Mouse (Mus musculus) ES-E14 (cell line): ENCODE data around the gene Pla2r1. TPM values are rescaled to one million over a fixed set of nuclear protein-coding genes. Genes with fewer than 3 reads are reported as not detected.

Experiments used
- DNase-seq: peaks from one replicate; pipeline ENCODE4 v3.0.0-alpha.2; 2013; ENCODE audit warnings: low read depth, low spot score
- H3K27ac ChIP-seq: 2 replicates; pipeline ENCODE4 v1.5.1; 2012; ENCODE audit warnings: low read depth, mild to moderate bottlenecking, low read length, moderate library complexity, mixed read lengths; ENCODE audit not compliant: poor library complexity, insufficient read depth, severe bottlenecking
- H3K36me3 ChIP-seq: 2 replicates; pipeline ENCODE4 v1.6.1; 2012; ENCODE audit warnings: mild to moderate bottlenecking, low read length, moderate library complexity, mixed read lengths; ENCODE audit not compliant: control insufficient read depth, poor library complexity, insufficient read depth, severe bottlenecking
- H3K4me1 ChIP-seq, 2 experiments: fragments of 150-350 bp in 1 of 2; sonication (generic) in 1 of 2; 2 replicates each; pipeline ENCODE4 v1.6.1; 2012; ENCODE audit warnings: low read length in 2 of 2, mild to moderate bottlenecking in 1 of 2, mixed read lengths in 1 of 2; ENCODE audit not compliant: control insufficient read depth in 2 of 2, insufficient read depth in 2 of 2, poor library complexity in 1 of 2
- H3K4me3 ChIP-seq, 2 experiments: fragments of 150-350 bp in 1 of 2; sonication (generic) in 1 of 2; 2 replicates each; pipeline ENCODE4 v1.5.1; 2012; ENCODE audit warnings: low read length in 2 of 2, low read depth in 1 of 2, mild to moderate bottlenecking in 1 of 2, mixed read lengths in 1 of 2; ENCODE audit not compliant: insufficient read depth in 1 of 2, poor library complexity in 1 of 2, severe bottlenecking in 1 of 2
- H3K9ac ChIP-seq: 2 replicates; pipeline ENCODE4 v1.6.1; 2012; ENCODE audit warnings: low read depth, mild to moderate bottlenecking, low read length, mixed read lengths; ENCODE audit not compliant: poor library complexity, insufficient read depth, severe bottlenecking
- H3K9me3 ChIP-seq: fragments of 150-350 bp; sonication (generic); 2 replicates; pipeline ENCODE4 v1.6.1; 2012; ENCODE audit warnings: low read depth, mild to moderate bottlenecking, low read length; ENCODE audit not compliant: control insufficient read depth, insufficient read depth
- CHD2 ChIP-seq: IDR thresholded peaks from 2 replicates; pipeline ENCODE4 v1.6.1; 2014; ENCODE audit warnings: mild to moderate bottlenecking, low read depth, low read length, inconsistent platforms
- HCFC1 ChIP-seq: IDR thresholded peaks from 2 replicates; pipeline ENCODE4 v1.6.1; 2012; ENCODE audit warnings: low read length, inconsistent platforms, borderline replicate concordance; ENCODE audit not compliant: insufficient read depth
- MAFK ChIP-seq: IDR thresholded peaks from 2 replicates; pipeline ENCODE4 v1.6.1; 2014; ENCODE audit warnings: mild to moderate bottlenecking, low read depth, low read length, inconsistent platforms; ENCODE audit not compliant: insufficient read depth
- ZC3H11A ChIP-seq: IDR thresholded peaks from 2 replicates; pipeline ENCODE4 v1.6.1; 2012; ENCODE audit warnings: low read depth, mild to moderate bottlenecking, inconsistent platforms, low read length, borderline replicate concordance
- ZNF384 ChIP-seq: IDR thresholded peaks from 2 replicates; pipeline ENCODE4 v1.6.1; 2012; ENCODE audit warnings: low read depth, low read length, inconsistent platforms
- in situ Hi-C, 2 experiments: fragments of 600-800 bp; cut with MboI; formaldehyde crosslinking; loops; one replicate each; pipeline ENCODE4 v1.15.1; 2025; ENCODE audit warnings: low sequenced_read_pairs in 2 of 2, inconsistent platforms in 1 of 2; ENCODE audit not compliant: unreplicated experiment in 2 of 2
- total RNA-seq: library from RNA; depleted of rRNA; stranded (reverse); fragments of 300-350 nt; gene quantifications from 2 replicates; pipeline ENCODE4 v1.2.3, GENCODE M21; 2012

Gene Pla2r1
- total RNA-seq, 1 experiment = 0.89 TPM

GRCm38 (mm10) chr2:60544006-60544405 is 9.1 kb downstream of the Pla2r1 start:
- no peak for DNase-seq
- no peak overlapping the region for H3K4me3 ChIP-seq
- no peak overlapping the region for H3K27ac ChIP-seq
- no peaks in the 10 kb centered on the region for H3K9me3 ChIP-seq
- no peaks in the 10 kb centered on the region for H3K36me3 ChIP-seq
- TF ChIP-seq HCFC1 = no peak
- no peak for TF ChIP-seq MAFK
- no peak for TF ChIP-seq ZC3H11A
- TF ChIP-seq CHD2 = no peak
- TF ChIP-seq ZNF384 = no peak
- in situ Hi-C loops = no loop called here
- no peaks in the 10 kb centered on the region for H3K4me1 ChIP-seq
- no peak overlapping the region for H3K9ac ChIP-seq

- Histone ChIP-seq H3K4me3 (no peak overlapping the region), H3K9me3 (no peaks in the 10 kb centered on the region), H3K4me1 (no peaks in the 10 kb centered on the region), H3K27ac (no peak overlapping the region), H3K9ac (no peak overlapping the region), H3K36me3 (no peaks in the 10 kb centered on the region)
- in situ Hi-C loops = no loop called here
- DNase-seq = no peak
- TF ChIP-seq MAFK = no peak
- no peak for TF ChIP-seq ZNF384
- TF ChIP-seq CHD2 = no peak
- no peak for TF ChIP-seq ZC3H11A
- TF ChIP-seq HCFC1 = no peak
These were observed 11.4 kb downstream of the Pla2r1 start for GRCm38 (mm10) chr2:60541745-60542144.

- TF ChIP-seq MAFK = no peak
- TF ChIP-seq ZC3H11A = no peak
- no peak for TF ChIP-seq ZNF384
- no peak for TF ChIP-seq HCFC1
- TF ChIP-seq CHD2 = no peak
- no peaks in the 10 kb centered on the region for H3K4me1 ChIP-seq
- H3K36me3 ChIP-seq = no peaks in the 10 kb centered on the region
- DNase-seq = no peak
- no peaks in the 10 kb centered on the region for H3K9me3 ChIP-seq
- no peak overlapping the region for H3K9ac ChIP-seq
- no peak overlapping the region for H3K4me3 ChIP-seq
- H3K27ac ChIP-seq = no peak overlapping the region
- in situ Hi-C loops = no loop called here
These were observed 12.8 kb downstream of the Pla2r1 start for GRCm38 (mm10) chr2:60540346-60540745.

- Histone ChIP-seq H3K4me1 (no peaks in the 10 kb centered on the region), H3K9me3 (no peaks in the 10 kb centered on the region), H3K4me3 (no peak overlapping the region), H3K9ac (no peak overlapping the region), H3K27ac (no peak overlapping the region), H3K36me3 (no peaks in the 10 kb centered on the region)
- in situ Hi-C loops = no loop called here
- no peak for DNase-seq
- TF ChIP-seq ZC3H11A (no peak), CHD2 (no peak), HCFC1 (no peak), MAFK (no peak), ZNF384 (no peak)
These were observed 14.4 kb downstream of the Pla2r1 start for GRCm38 (mm10) chr2:60538710-60539109.

GRCm38 (mm10) chr2:60538274-60538673 is 14.8 kb downstream of the Pla2r1 start:
- in situ Hi-C loops = no loop called here
- TF ChIP-seq ZC3H11A (no peak), ZNF384 (no peak), CHD2 (no peak), HCFC1 (no peak), MAFK (no peak)
- Histone ChIP-seq H3K27ac (no peak overlapping the region), H3K9me3 (no peaks in the 10 kb centered on the region), H3K36me3 (no peaks in the 10 kb centered on the region), H3K4me1 (no peaks in the 10 kb centered on the region), H3K9ac (no peak overlapping the region), H3K4me3 (no peak overlapping the region)
- DNase-seq = no peak
